ENCODE assay signal across 23 mouse cellular contexts in genomic region chr4:140598846-140599245, GRCm38 (mm10).
DNase-seq lines count a peak whose midpoint lies in the region; ATAC-seq and TF ChIP-seq lines count a peak whose summit lies in the region.
"Had no signal": no experiment of that assay in that cellular context is flagged by ENCODE, and none has a peak within 500 bp of the region (broad histone marks: within the 10 kb centered on the region; RNA-seq: fewer than 3 reads in every experiment).

No protein-coding gene starts in this region.

- no peak overlapping the region for H3K4me2 ChIP-seq in hindbrain, embryonic 12.5 days (replicated peaks)
- H3K4me2 ChIP-seq: embryonic facial prominence, embryonic 12.5 days; heart, embryonic 11.5 days; hindbrain, embryonic 15.5 days; midbrain, embryonic 11.5 days; stomach, embryonic 15.5 days had no signal

- no peak for TF ChIP-seq POLR2A in lung, adult 2 months (IDR thresholded peaks at IDR 0.05; ENCODE audit: borderline replicate concordance, extremely low read depth, low read depth, low read length)

- TF ChIP-seq CTCF in lung, adult 2 months (IDR thresholded peaks at IDR 0.05; ENCODE audit: insufficient read depth, low read length): no peak

- 54% methylated on average over 5 of the region's 5 CpGs for WGBS in lung, adult 2 months
- 87% methylated on average over 5 of the region's 5 CpGs for WGBS in hindbrain, embryonic 12.5 days

- H3K4me3 ChIP-seq in lung, adult 2 months (replicated peaks; ENCODE audit: extremely low read depth, low read depth, low read length): no peak overlapping the region
- no peak overlapping the region for H3K4me3 ChIP-seq in hindbrain, embryonic 12.5 days
- H3K4me3 ChIP-seq: embryonic facial prominence, embryonic 12.5 days; hindbrain, embryonic 15.5 days; layer of hippocampus, adult 2 months; left cerebral cortex, adult 2 months; stomach, embryonic 15.5 days had no signal

- H3K9ac ChIP-seq in hindbrain, embryonic 12.5 days: no peak overlapping the region
- H3K9ac ChIP-seq: embryonic facial prominence, embryonic 12.5 days; forebrain, postnatal 0 days; hindbrain, embryonic 15.5 days; stomach, embryonic 15.5 days had no signal

- no peaks in the 10 kb centered on the region for H3K27me3 ChIP-seq in hindbrain, embryonic 12.5 days
- H3K27me3 ChIP-seq: embryonic facial prominence, embryonic 12.5 days; hindbrain, embryonic 15.5 days; stomach, embryonic 15.5 days had no signal

- ATAC-seq in hindbrain, embryonic 12.5 days (ENCODE audit: low FRiP score): no peak
- ATAC-seq: forebrain, postnatal 0 days had no signal

- peaks cover 35% of the 10 kb centered on the region for H3K36me3 ChIP-seq in hindbrain, embryonic 12.5 days

- intact Hi-C loops in heart, postnatal 14 days (cut with DNase I): no loop called here

- H3K27ac ChIP-seq in hindbrain, embryonic 12.5 days: no peak overlapping the region
- H3K27ac ChIP-seq: embryonic facial prominence, embryonic 12.5 days; hindbrain, embryonic 15.5 days; kidney, postnatal 0 days; layer of hippocampus, adult 2 months; left cerebral cortex, adult 2 months; stomach, embryonic 15.5 days had no signal

- peaks cover 3% of the 10 kb centered on the region; the same call in 1 of the 2 replicates for H3K4me1 ChIP-seq in lung, adult 2 months (ENCODE audit: control insufficient read depth, insufficient read depth, low read length)
- peaks cover 8% of the 10 kb centered on the region for H3K4me1 ChIP-seq in hindbrain, embryonic 12.5 days
- H3K4me1 ChIP-seq: hindbrain, embryonic 15.5 days; stomach, embryonic 15.5 days had no signal

- peaks cover 9% of the 10 kb centered on the region; the same call in 1 of the 2 replicates for H3K9me3 ChIP-seq in hindbrain, embryonic 12.5 days (replicated peaks)
- H3K9me3 ChIP-seq: hindbrain, embryonic 15.5 days; stomach, embryonic 15.5 days had no signal

- DNase-seq in heart, adult 11 months: peak; percentile 87
- no peak for DNase-seq in heart, adult 8-10 months (ENCODE audit: low spot score)
- DNase-seq in fat pad, adult 2 months (ENCODE audit: extremely low read depth, low read depth, low spot score): peak; percentile 28
- DNase-seq in lung, adult 2 months: peak; percentile 63
- peak; percentile 89 for DNase-seq in lung, postnatal 36 days
- DNase-seq in right cerebral cortex, postnatal 14 days: no peak
- no peak for DNase-seq in heart, postnatal 14 days
- DNase-seq: adrenal gland, adult 2 months; cerebellum, adult 9-10 months; forebrain, postnatal 0 days; kidney, adult 18-20 months; left cerebral cortex, postnatal 4 days; liver; thymus, adult 18-20 months had no signal

Comparison
In these comparisons a context has a peak if more than half of its experiments do, and no peak if none do; other contexts are left out.
1. DNase-seq: peak in heart, adult 11 months (single experiment), fat pad, adult 2 months (single experiment), lung, adult 2 months (single experiment) and lung, postnatal 36 days (single experiment); none in heart, adult 8-10 months (single experiment), right cerebral cortex, postnatal 14 days (single experiment) and heart, postnatal 14 days (0 of 2).